Mouse (Mus musculus): ENCODE measurements around the gene Dip2c.
A peak's percentile ranks its signal among the peaks of the same experiment; 100 is the strongest.

The Dip2c gene

GRCm38 (mm10) chr13:9276322-9276855 is at the start of gene Dip2c:
Dip2c (plus strand) TSS chr13:9276528.
- peak; percentile 90 to 96 for DNase-seq

- no peak for DNase-seq
Measured at GRCm38 (mm10) chr13:9227078-9227477, 49.2 kb upstream of the Dip2c start.

- no peak for DNase-seq
Measured at GRCm38 (mm10) chr13:9237495-9237894, 38.8 kb upstream of the Dip2c start.

GRCm38 (mm10) chr13:9239127-9239526 is 37.2 kb upstream of the Dip2c start:
- DNase-seq = no peak

- DNase-seq = no peak
Measured at GRCm38 (mm10) chr13:9239631-9240236, 36.6 kb upstream of the Dip2c start.

GRCm38 (mm10) chr13:9261748-9262147 is 14.6 kb upstream of the Dip2c start:
- DNase-seq = no peak

GRCm38 (mm10) chr13:9265516-9265915 is 10.8 kb upstream of the Dip2c start:
- DNase-seq = no peak

GRCm38 (mm10) chr13:9276856-9277620 is 710 bp downstream of the Dip2c start:
- no peak for DNase-seq

GRCm38 (mm10) chr13:9277621-9277960 is 1.3 kb downstream of the Dip2c start:
- no peak for DNase-seq

- no peak for DNase-seq
Measured at GRCm38 (mm10) chr13:9278636-9279035, 2.3 kb downstream of the Dip2c start.

GRCm38 (mm10) chr13:9283050-9283449 is 6.7 kb downstream of the Dip2c start:
- no peak for DNase-seq

GRCm38 (mm10) chr13:9289916-9290315 is 13.6 kb downstream of the Dip2c start:
- no peak for DNase-seq

GRCm38 (mm10) chr13:9296285-9296684 is 20.0 kb downstream of the Dip2c start:
- DNase-seq = no peak

GRCm38 (mm10) chr13:9297266-9297665 is 20.9 kb downstream of the Dip2c start:
- DNase-seq = no peak

- no peak for DNase-seq
Measured at GRCm38 (mm10) chr13:9297689-9298088, 21.4 kb downstream of the Dip2c start.

GRCm38 (mm10) chr13:9299657-9300056 is 23.3 kb downstream of the Dip2c start:
- DNase-seq = no peak

- no peak for DNase-seq
Measured at GRCm38 (mm10) chr13:9308863-9309262, 32.5 kb downstream of the Dip2c start.

- no peak for DNase-seq
Measured at GRCm38 (mm10) chr13:9310806-9311205, 34.5 kb downstream of the Dip2c start.

- no peak for DNase-seq
Measured at GRCm38 (mm10) chr13:9312916-9313315, 36.6 kb downstream of the Dip2c start.

- DNase-seq = peak; percentile 52 to 63
Measured at GRCm38 (mm10) chr13:9314099-9314712, 37.9 kb downstream of the Dip2c start.

GRCm38 (mm10) chr13:9314713-9315112 is 38.4 kb downstream of the Dip2c start:
- DNase-seq = no peak

- no peak for DNase-seq
Measured at GRCm38 (mm10) chr13:9319745-9320144, 43.4 kb downstream of the Dip2c start.

- DNase-seq = no peak
Measured at GRCm38 (mm10) chr13:9325262-9325661, 48.9 kb downstream of the Dip2c start.
